Mouse (Mus musculus) intestine, postnatal 0 days (tissue): ENCODE measurements at regions not wholly inside any gene's neighbourhood (a gene's known extent, or its start where the extent isn't known, plus 50 kb on each side); places are given as distances from the start of the nearest gene placed in this dataset.
A peak's percentile ranks its signal among the peaks of the same experiment; 100 is the strongest.

Source experiments
- ATAC-seq: fragments of 200-750 bp; cut with Nextera tagmentation; 2 replicates; pipeline ENCODE4 v1.8.0; 2017; ENCODE audit warnings: mild to moderate bottlenecking, moderate TSS enrichment, moderate library complexity
- H3K27ac ChIP-seq: fragments of 300-500 bp; sonication (generic); 2 replicates; pipeline ENCODE4 v1.5.1; 2014; ENCODE audit warnings: mild to moderate bottlenecking, low read depth, low read length, moderate library complexity
- H3K27me3 ChIP-seq: fragments of 300-500 bp; sonication (generic); replicated peaks from 2 replicates; pipeline ENCODE4 v1.6.1; 2014; ENCODE audit warnings: low read length, mixed read lengths; ENCODE audit not compliant: control insufficient read depth, insufficient read depth
- H3K36me3 ChIP-seq: fragments of 300-500 bp; sonication (generic); 2 replicates; pipeline ENCODE4 v1.6.1; 2014; ENCODE audit warnings: mild to moderate bottlenecking, moderate library complexity; ENCODE audit not compliant: control insufficient read depth, insufficient read depth
- H3K4me1 ChIP-seq: fragments of 300-500 bp; sonication (generic); replicated peaks from 2 replicates; pipeline ENCODE4 v1.6.1; 2014; ENCODE audit warnings: antibody characterized with exemption, low read length, mixed read lengths; ENCODE audit not compliant: control insufficient read depth, insufficient read depth
- H3K4me2 ChIP-seq: fragments of 300-500 bp; sonication (generic); replicated peaks from 2 replicates; pipeline ENCODE4 v1.6.1; 2014; ENCODE audit warnings: low read depth, mild to moderate bottlenecking, moderate library complexity
- H3K4me3 ChIP-seq: fragments of 300-500 bp; sonication (generic); 2 replicates; pipeline ENCODE4 v1.5.1; 2014; ENCODE audit warnings: low read depth, low read length
- H3K9ac ChIP-seq: fragments of 300-500 bp; sonication (generic); 2 replicates; pipeline ENCODE4 v1.6.1; 2014; ENCODE audit warnings: mild to moderate bottlenecking, low read depth, low read length
- H3K9me3 ChIP-seq: fragments of 300-500 bp; sonication (generic); 2 replicates; pipeline ENCODE4 v1.6.1; 2016; ENCODE audit warnings: mixed run types; ENCODE audit not compliant: control insufficient read depth
- CTCF ChIP-seq: sonication (generic); IDR thresholded peaks from 2 replicates; pipeline ENCODE4 v1.5.1; 2016; ENCODE audit warnings: low read depth, mild to moderate bottlenecking, control low read depth, antibody characterized with exemption, moderate library complexity
- WGBS: fragments of 180-500 bp; shearing (Covaris S2); extraction: QIAGEN DNeasy Blood & Tissue Kit; methylation state at CpG from one replicate; pipeline ENCODE4 v1.1.7; 2014; 5-methylcytosine and 5-hydroxymethylcytosine counted together

GRCm38 (mm10) chr14:60523010-60523409 is 110.8 kb upstream of the Spata13 start:
- TF ChIP-seq CTCF: no peak
- H3K36me3 ChIP-seq: no peaks in the 10 kb centered on the region
- no peak overlapping the region for H3K27ac ChIP-seq
- ATAC-seq: no peak
- no peaks in the 10 kb centered on the region for H3K9me3 ChIP-seq
- H3K9ac ChIP-seq: no peak overlapping the region
- H3K4me1 ChIP-seq: no peaks in the 10 kb centered on the region
- 65% methylated on average over 1 of the region's 1 CpGs for WGBS
- H3K4me3 ChIP-seq: no peak overlapping the region
- H3K4me2 ChIP-seq: no peak overlapping the region
- H3K27me3 ChIP-seq: no peaks in the 10 kb centered on the region

- Histone ChIP-seq H3K36me3 (no peaks in the 10 kb centered on the region), H3K27me3 (no peaks in the 10 kb centered on the region), H3K9ac (no peak overlapping the region), H3K4me3 (no peak overlapping the region), H3K4me2 (no peak overlapping the region), H3K4me1 (no peaks in the 10 kb centered on the region), H3K27ac (no peak overlapping the region), H3K9me3 (no peaks in the 10 kb centered on the region)
- no peak for TF ChIP-seq CTCF
- 65% methylated on average over 4 of the region's 4 CpGs for WGBS
- no peak for ATAC-seq
Measured at GRCm38 (mm10) chr14:60524869-60525268, 108.9 kb upstream of the Spata13 start.

GRCm38 (mm10) chr14:60525284-60525962 is 108.4 kb upstream of the Spata13 start:
- Histone ChIP-seq H3K9ac (no peak overlapping the region), H3K27ac (no peak overlapping the region), H3K4me2 (no peak overlapping the region), H3K4me3 (no peak overlapping the region), H3K4me1 (no peaks in the 10 kb centered on the region), H3K27me3 (no peaks in the 10 kb centered on the region), H3K36me3 (no peaks in the 10 kb centered on the region), H3K9me3 (no peaks in the 10 kb centered on the region)
- no peak for ATAC-seq
- peak; percentile 95 for TF ChIP-seq CTCF
- WGBS: 64% methylated on average over 13 of the region's 13 CpGs

DNA sequence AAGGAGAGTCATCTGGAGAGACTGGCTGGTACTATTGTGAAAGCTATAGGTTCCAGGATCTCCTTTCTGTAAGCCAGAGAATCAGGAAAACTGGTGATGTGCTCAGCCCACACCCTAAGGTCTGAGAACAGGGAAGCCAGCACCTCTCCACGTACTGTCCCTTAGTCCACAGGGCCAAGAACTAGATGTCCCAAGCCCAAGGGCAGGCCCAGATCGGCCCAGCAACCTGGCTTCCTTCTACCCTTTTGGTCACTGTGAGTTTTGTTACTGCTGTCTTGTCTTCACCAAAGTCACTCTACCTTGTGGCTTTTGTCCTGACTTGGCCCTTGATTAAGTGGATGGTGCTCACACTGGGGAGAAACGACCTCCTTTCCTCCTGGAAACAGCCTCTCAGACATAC is 107.8 kb upstream of the Spata13 start:
- H3K9ac ChIP-seq: no peak overlapping the region
- no peak for ATAC-seq
- no peak overlapping the region for H3K4me3 ChIP-seq
- WGBS: 70% methylated on average over 3 of the region's 3 CpGs
- H3K27me3 ChIP-seq: no peaks in the 10 kb centered on the region
- no peak overlapping the region for H3K4me2 ChIP-seq
- no peaks in the 10 kb centered on the region for H3K4me1 ChIP-seq
- no peak for TF ChIP-seq CTCF
- H3K27ac ChIP-seq: no peak overlapping the region
- H3K9me3 ChIP-seq: no peaks in the 10 kb centered on the region
- no peaks in the 10 kb centered on the region for H3K36me3 ChIP-seq

DNA sequence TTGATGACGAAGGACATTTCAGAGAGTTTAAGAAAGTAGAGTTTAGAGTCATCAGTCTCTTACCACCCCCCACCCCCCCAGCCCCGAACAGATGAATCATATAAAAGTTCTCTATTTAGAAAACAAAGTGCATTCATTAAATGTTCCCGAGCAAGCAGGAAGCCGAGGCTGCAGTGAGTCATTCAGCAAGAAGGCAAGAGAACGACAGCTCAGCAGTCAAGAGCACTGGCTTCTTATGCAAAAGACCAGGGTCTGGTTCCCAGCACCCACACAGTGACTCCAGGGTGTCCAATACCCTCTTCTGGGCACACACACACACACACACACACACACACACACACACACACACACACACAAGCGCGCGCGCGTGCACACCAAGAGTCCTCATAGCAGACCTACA is 107.0 kb upstream of the Spata13 start:
- H3K9me3 ChIP-seq: no peaks in the 10 kb centered on the region
- TF ChIP-seq CTCF: no peak
- no peaks in the 10 kb centered on the region for H3K4me1 ChIP-seq
- no peak overlapping the region for H3K4me3 ChIP-seq
- no peaks in the 10 kb centered on the region for H3K27me3 ChIP-seq
- no peak overlapping the region for H3K27ac ChIP-seq
- ATAC-seq: no peak
- H3K9ac ChIP-seq: no peak overlapping the region
- no peaks in the 10 kb centered on the region for H3K36me3 ChIP-seq
- WGBS: 75% methylated on average over 10 of the region's 10 CpGs
- H3K4me2 ChIP-seq: no peak overlapping the region

DNA sequence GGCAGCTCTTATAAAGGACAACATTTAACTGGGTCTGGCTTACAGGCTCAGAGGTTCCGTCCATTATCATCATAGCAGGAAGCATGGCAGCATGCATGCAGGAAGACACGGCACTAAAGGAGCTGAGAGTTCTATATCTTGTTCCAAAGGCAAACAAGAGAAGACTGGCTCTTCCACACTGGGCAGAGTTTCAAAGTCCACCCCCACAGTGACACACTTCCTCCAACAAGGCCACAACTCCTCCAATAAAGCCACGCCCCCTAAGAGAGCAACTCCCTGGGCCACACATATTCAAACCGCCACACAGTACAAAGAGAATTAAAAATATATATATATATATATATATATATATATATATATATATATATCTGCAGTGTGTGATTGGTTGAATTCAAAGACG is 105.8 kb upstream of the Spata13 start:
- Histone ChIP-seq H3K9ac (no peak overlapping the region), H3K27me3 (no peaks in the 10 kb centered on the region), H3K4me3 (no peak overlapping the region), H3K36me3 (no peaks in the 10 kb centered on the region), H3K4me1 (no peaks in the 10 kb centered on the region), H3K27ac (no peak overlapping the region), H3K4me2 (no peak overlapping the region), H3K9me3 (no peaks in the 10 kb centered on the region)
- WGBS: 67% methylated on average over 5 of the region's 5 CpGs
- peak; percentile 75 for ATAC-seq
- TF ChIP-seq CTCF: no peak

- H3K4me1 ChIP-seq: no peaks in the 10 kb centered on the region
- WGBS: 87% methylated on average over 7 of the region's 7 CpGs
- TF ChIP-seq CTCF: no peak
- H3K9me3 ChIP-seq: no peaks in the 10 kb centered on the region
- ATAC-seq: no peak
- H3K27me3 ChIP-seq: no peaks in the 10 kb centered on the region
- H3K4me2 ChIP-seq: no peak overlapping the region
- no peaks in the 10 kb centered on the region for H3K36me3 ChIP-seq
- no peak overlapping the region for H3K4me3 ChIP-seq
- H3K9ac ChIP-seq: no peak overlapping the region
- H3K27ac ChIP-seq: no peak overlapping the region
Measured at GRCm38 (mm10) chr14:60528520-60528919, 105.3 kb upstream of the Spata13 start.
